Mouse (Mus musculus) small intestine, adult 2 months (tissue): ENCODE measurements at regions not wholly inside any gene's neighbourhood (a gene's known extent, or its start where the extent isn't known, plus 50 kb on each side); places are given as distances from the start of the nearest gene placed in this dataset.

Source experiments
- CTCF ChIP-seq: fragments of 200-500 bp; IDR thresholded peaks from 2 replicates; pipeline ENCODE4 v1.5.1; 2012; ENCODE audit warnings: low read depth, mild to moderate bottlenecking, control low read depth, inconsistent platforms, low read length, moderate library complexity, mixed read lengths; ENCODE audit not compliant: insufficient replicate concordance, insufficient read length; ENCODE audit errors: extremely low read depth
- POLR2A ChIP-seq: fragments of 200-500 bp; IDR thresholded peaks from 2 replicates; pipeline ENCODE4 v1.6.1; 2012; ENCODE audit warnings: low read depth, mild to moderate bottlenecking, control low read depth, inconsistent platforms, low read length, moderate library complexity

GRCm38 (mm10) chr11:48381489-48381888 lies 392.7 kb upstream of the Sgcd start:
- TF ChIP-seq POLR2A (no peak), CTCF (no peak)
